Mouse (Mus musculus) right cerebral cortex, adult 2 months (tissue): Measurements from ENCODE around the gene Secisbp2.

Source experiments
- DNase-seq, 2 experiments: peaks; one replicate each; pipeline ENCODE4 v3.0.0; 2021 to 2022; ENCODE audit warnings: low spot score in 2 of 2

The Secisbp2 gene

GRCm38 (mm10) chr13:51685290-51685966 lies 33.9 kb downstream of the Secisbp2 start:
- no peak for DNase-seq

- DNase-seq, result no peak
Observed at GRCm38 (mm10) chr13:51686966-51687365, 35.5 kb downstream of the Secisbp2 start.

- no peak for DNase-seq
Observed at GRCm38 (mm10) chr13:51688688-51689087, 37.2 kb downstream of the Secisbp2 start.

- DNase-seq, result no peak
Observed at GRCm38 (mm10) chr13:51696481-51696880, 45.0 kb downstream of the Secisbp2 start.

- DNase-seq, result no peak
Observed at GRCm38 (mm10) chr13:51697455-51697854, 46.0 kb downstream of the Secisbp2 start.

GRCm38 (mm10) chr13:51697897-51698296 lies 46.4 kb downstream of the Secisbp2 start:
- DNase-seq, result no peak

GRCm38 (mm10) chr13:51698318-51698717 lies 46.8 kb downstream of the Secisbp2 start:
- no peak for DNase-seq

GRCm38 (mm10) chr13:51703893-51704292 lies 52.4 kb downstream of the Secisbp2 start:
- no peak for DNase-seq

- peak in 1 of 2 experiments; percentile 34 for DNase-seq
Observed at GRCm38 (mm10) chr13:51705882-51706854, 54.7 kb downstream of the Secisbp2 start.

- no peak for DNase-seq
Observed at GRCm38 (mm10) chr13:51710738-51711137, 59.2 kb downstream of the Secisbp2 start.

- no peak for DNase-seq
Observed at GRCm38 (mm10) chr13:51712022-51712421, 60.5 kb downstream of the Secisbp2 start.

GRCm38 (mm10) chr13:51716350-51717263 lies 65.1 kb downstream of the Secisbp2 start:
- no peak for DNase-seq

- no peak for DNase-seq
Observed at GRCm38 (mm10) chr13:51719256-51719655, 67.8 kb downstream of the Secisbp2 start.

- DNase-seq, result no peak
Observed at GRCm38 (mm10) chr13:51720556-51720955, 69.1 kb downstream of the Secisbp2 start.

GRCm38 (mm10) chr13:51723114-51723513 lies 71.6 kb downstream of the Secisbp2 start:
- no peak for DNase-seq

- DNase-seq, result no peak
Observed at GRCm38 (mm10) chr13:51724566-51724965, 73.1 kb downstream of the Secisbp2 start.

- DNase-seq, result no peak
Observed at GRCm38 (mm10) chr13:51725446-51725845, 73.9 kb downstream of the Secisbp2 start.

- DNase-seq, result no peak
Observed at GRCm38 (mm10) chr13:51725926-51726574, 74.6 kb downstream of the Secisbp2 start.

GRCm38 (mm10) chr13:51727364-51727763 lies 75.9 kb downstream of the Secisbp2 start:
- no peak for DNase-seq

GRCm38 (mm10) chr13:51729887-51730361 lies 78.4 kb downstream of the Secisbp2 start:
- no peak for DNase-seq

GRCm38 (mm10) chr13:51731474-51731873 lies 80.0 kb downstream of the Secisbp2 start:
- DNase-seq, result no peak
